14 mouse cellular contexts compared by ENCODE assay signal in the genomic region with DNA sequence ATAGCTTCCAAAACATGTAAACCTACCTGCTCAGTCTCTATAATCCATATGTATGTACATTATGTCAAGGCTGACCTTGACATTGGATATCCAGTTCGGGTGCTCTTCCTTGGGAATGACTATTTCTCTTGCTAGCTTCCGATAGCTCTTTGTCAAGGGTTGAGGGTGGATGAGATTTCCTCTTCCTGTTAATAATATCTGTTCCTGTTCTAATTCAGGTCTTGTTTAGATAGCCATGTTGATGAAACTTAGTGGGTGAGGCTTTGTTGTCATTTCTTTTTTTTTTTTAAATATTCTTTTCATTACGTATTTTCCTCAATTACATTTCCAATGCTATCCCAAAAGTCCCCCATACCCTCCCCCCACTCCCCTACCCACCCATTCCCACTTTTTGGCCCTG.
"Had no signal": no experiment of that assay in that cellular context is flagged by ENCODE, and none has a peak within 500 bp of the region (broad histone marks: within the 10 kb centered on the region; RNA-seq: fewer than 3 reads in every experiment).

No protein-coding gene starts in this region.

- H3K4me2 ChIP-seq: liver, embryonic 11.5 days; lung, embryonic 14.5 days; midbrain, embryonic 13.5 days; midbrain, embryonic 15.5 days; neural tube, embryonic 13.5 days; neural tube, embryonic 15.5 days had no signal

- DNase-seq: liver; retina, postnatal 1 day; right cerebral cortex, adult 18-20 months; right cerebral cortex, postnatal 25 days; right cerebral cortex, postnatal 4 days had no signal

- H3K9ac ChIP-seq: liver, embryonic 14.5 days; lung, embryonic 14.5 days; midbrain, embryonic 13.5 days; midbrain, embryonic 15.5 days; neural tube, embryonic 13.5 days; neural tube, embryonic 15.5 days had no signal

- H3K4me3 ChIP-seq: midbrain, embryonic 10.5 days; midbrain, embryonic 13.5 days; midbrain, embryonic 15.5 days; myocyte; neural tube, embryonic 13.5 days; neural tube, embryonic 15.5 days had no signal

- H3K36me3 ChIP-seq: midbrain, embryonic 10.5 days; midbrain, embryonic 13.5 days; midbrain, embryonic 15.5 days; neural tube, embryonic 13.5 days; neural tube, embryonic 15.5 days had no signal

- H3K9me3 ChIP-seq: midbrain, embryonic 10.5 days; midbrain, embryonic 13.5 days; midbrain, embryonic 15.5 days; neural tube, embryonic 13.5 days; neural tube, embryonic 15.5 days had no signal

- H3K27ac ChIP-seq: liver, embryonic 14.5 days; midbrain, embryonic 10.5 days; midbrain, embryonic 13.5 days; midbrain, embryonic 15.5 days; neural tube, embryonic 13.5 days; neural tube, embryonic 15.5 days had no signal

- H3K27me3 ChIP-seq: midbrain, embryonic 13.5 days; midbrain, embryonic 15.5 days; neural tube, embryonic 13.5 days; neural tube, embryonic 15.5 days had no signal

- ATAC-seq: midbrain, embryonic 13.5 days; midbrain, embryonic 15.5 days had no signal
